Mouse (Mus musculus) neural tube, embryonic 13.5 days (tissue): ENCODE data around the gene Atg13. TPM values are rescaled to one million over a fixed set of nuclear protein-coding genes. Genes with fewer than 3 reads are reported as not detected.
"Not testable (repeated sequence)": the region's sequence is repeated elsewhere in the genome, so short reads cannot be mapped to it uniquely, and the experiment has no call there.

Experiments used
- ATAC-seq: fragments of 200-750 bp; cut with Nextera tagmentation; 2 replicates; pipeline ENCODE4 v1.8.0; 2017; ENCODE audit warnings: low read depth, mild to moderate bottlenecking, moderate TSS enrichment, moderate library complexity
- H3K27ac ChIP-seq: fragments of 300-500 bp; sonication (generic); replicated peaks from 2 replicates; pipeline ENCODE4 v1.5.1; 2015; ENCODE audit warnings: moderate library complexity, mild to moderate bottlenecking, inconsistent platforms
- H3K27me3 ChIP-seq: fragments of 300-500 bp; sonication (generic); 2 replicates; pipeline ENCODE4 v1.6.1; 2015; ENCODE audit warnings: mild to moderate bottlenecking, inconsistent platforms
- H3K36me3 ChIP-seq: fragments of 300-500 bp; sonication (generic); 2 replicates; pipeline ENCODE4 v1.6.1; 2015; ENCODE audit warnings: mild to moderate bottlenecking, inconsistent platforms
- H3K4me1 ChIP-seq: fragments of 300-500 bp; sonication (generic); replicated peaks from 2 replicates; pipeline ENCODE4 v1.6.1; 2015; ENCODE audit warnings: inconsistent platforms
- H3K4me2 ChIP-seq: fragments of 300-500 bp; sonication (generic); 2 replicates; pipeline ENCODE4 v1.6.1; 2015; ENCODE audit warnings: inconsistent platforms, mild to moderate bottlenecking, moderate library complexity
- H3K4me3 ChIP-seq: fragments of 300-500 bp; sonication (generic); 2 replicates; pipeline ENCODE4 v1.5.1; 2015; ENCODE audit warnings: mild to moderate bottlenecking, inconsistent platforms
- H3K9ac ChIP-seq: fragments of 300-500 bp; sonication (generic); 2 replicates; pipeline ENCODE4 v1.6.1; 2015; ENCODE audit warnings: moderate library complexity, mild to moderate bottlenecking, inconsistent platforms
- H3K9me3 ChIP-seq: fragments of 300-500 bp; sonication (generic); 2 replicates; pipeline ENCODE4 v1.6.1; 2016; ENCODE audit warnings: inconsistent platforms
- WGBS: fragments of 180-500 bp; shearing (Covaris S2); methylation state at CpG from one replicate; pipeline ENCODE4 v1.1.7; 2015; 5-methylcytosine and 5-hydroxymethylcytosine counted together
- polyA plus RNA-seq: library from polyadenylated mRNA; unstranded; fragments of >200 nt; fragmentation: Nextera tagmentation; extraction: Ambion mirVana; gene quantifications from 2 replicates; pipeline ENCODE4 v1.2.1, GENCODE M21; 2015

Gene Atg13
- polyA plus RNA-seq: 36.0 and 36.2 TPM in 2 replicates

GRCm38 (mm10) chr2:91710272-91711234 lies at the start of gene Atg13, which contains the start of gene Harbi1:
Gene Atg13 (minus strand): TSS chr2:91710576.
Gene Harbi1 (plus strand): TSS chr2:91710852.
- H3K4me1 ChIP-seq: peaks cover 32% of the 10 kb centered on the region
- H3K27me3 ChIP-seq: no peaks in the 10 kb centered on the region
- H3K36me3 ChIP-seq: no peaks in the 10 kb centered on the region
- WGBS: under 1% methylated on average over 66 of the region's 66 CpGs
- peak within 1 kb of the TSS; percentile 88 for H3K9ac ChIP-seq
- no peaks in the 10 kb centered on the region for H3K9me3 ChIP-seq
- peak within 1 kb of the TSS; percentile 97 for H3K4me3 ChIP-seq
- peak within 1 kb of the TSS; percentile 73 for H3K27ac ChIP-seq
- H3K4me2 ChIP-seq: peak within 1 kb of the TSS; percentile 95
- peak; percentile 99 for ATAC-seq

GRCm38 (mm10) chr2:91749811-91750261 lies 39.5 kb upstream of the Atg13 start:
- Histone ChIP-seq H3K36me3 (no peaks in the 10 kb centered on the region), H3K4me2 (no peak overlapping the region), H3K9ac (no peak overlapping the region), H3K27ac (no peak overlapping the region), H3K4me1 (peaks cover 6% of the 10 kb centered on the region; the same call in 1 of the 2 replicates), H3K27me3 (no peaks in the 10 kb centered on the region), H3K9me3 (no peaks in the 10 kb centered on the region), H3K4me3 (no peak overlapping the region)
- 75% methylated on average over 2 of the region's 2 CpGs for WGBS
- ATAC-seq: no peak

GRCm38 (mm10) chr2:91744686-91745085 lies 34.3 kb upstream of the Atg13 start:
- 92% methylated on average over 5 of the region's 5 CpGs for WGBS
- ATAC-seq: no peak
- Histone ChIP-seq H3K9me3 (no peaks in the 10 kb centered on the region), H3K27ac (no peak overlapping the region), H3K4me1 (0 out of 2 replicates have a peak, but pooled peaks cover under 1% of the 10 kb centered on the region), H3K27me3 (no peaks in the 10 kb centered on the region), H3K9ac (no peak overlapping the region), H3K36me3 (no peaks in the 10 kb centered on the region), H3K4me2 (no peak overlapping the region), H3K4me3 (no peak overlapping the region)

- Histone ChIP-seq H3K36me3 (no peaks in the 10 kb centered on the region), H3K27me3 (no peaks in the 10 kb centered on the region), H3K4me1 (no peaks in the 10 kb centered on the region), H3K4me2 (no peak overlapping the region), H3K4me3 (no peak overlapping the region), H3K9me3 (no peaks in the 10 kb centered on the region), H3K27ac (no peak overlapping the region), H3K9ac (no peak overlapping the region)
- 88% methylated on average over 1 of the region's 1 CpGs for WGBS
- no peak for ATAC-seq
These were observed 29.2 kb upstream of the Atg13 start for GRCm38 (mm10) chr2:91739586-91739985.

- ATAC-seq: no peak
- H3K27ac ChIP-seq: no peak overlapping the region
- H3K36me3 ChIP-seq: peaks cover 5% of the 10 kb centered on the region; the same call in 1 of the 2 replicates
- 94% methylated on average over 5 of the region's 5 CpGs for WGBS
- peaks cover 4% of the 10 kb centered on the region for H3K4me1 ChIP-seq
- H3K9me3 ChIP-seq: no peaks in the 10 kb centered on the region
- H3K9ac ChIP-seq: no peak overlapping the region
- no peak overlapping the region for H3K4me3 ChIP-seq
- no peak overlapping the region for H3K4me2 ChIP-seq
- no peaks in the 10 kb centered on the region for H3K27me3 ChIP-seq
These were observed 24.8 kb upstream of the Atg13 start for GRCm38 (mm10) chr2:91735221-91735620.

- Histone ChIP-seq H3K4me1 (peaks cover 4% of the 10 kb centered on the region), H3K4me2 (peak within 1 kb of the TSS; percentile 77), H3K4me3 (peak within 1 kb of the TSS; percentile 98), H3K9ac (peak within 1 kb of the TSS; percentile 98), H3K9me3 (no peaks in the 10 kb centered on the region), H3K27ac (peak within 1 kb of the TSS; percentile 94), H3K36me3 (peaks cover 5% of the 10 kb centered on the region; the same call in 1 of the 2 replicates), H3K27me3 (peaks cover 4% of the 10 kb centered on the region; the same call in 1 of the 2 replicates)
- peak; percentile 90 for ATAC-seq
- under 1% methylated on average over 66 of the region's 68 CpGs for WGBS
These were observed 19.8 kb upstream of the Atg13 start, which contains the start of gene Ambra1 for GRCm38 (mm10) chr2:91729971-91730821. Gene Ambra1 (plus strand): TSS chr2:91730134.

GRCm38 (mm10) chr2:91729571-91729970 lies 19.2 kb upstream of the Atg13 start:
- Histone ChIP-seq H3K27ac (no peak overlapping the region; the same call in 1 of the 2 replicates), H3K9ac (peak overlapping the region; percentile 98), H3K27me3 (peaks cover 4% of the 10 kb centered on the region; the same call in 1 of the 2 replicates), H3K4me3 (peak overlapping the region; percentile 98), H3K4me1 (peaks cover 4% of the 10 kb centered on the region), H3K4me2 (peak overlapping the region; percentile 77), H3K9me3 (no peaks in the 10 kb centered on the region), H3K36me3 (peaks cover 5% of the 10 kb centered on the region; the same call in 1 of the 2 replicates)
- 20% methylated on average over 4 of the region's 4 CpGs for WGBS
- peak; percentile 36 for ATAC-seq

- Histone ChIP-seq H3K9ac (no peak overlapping the region), H3K4me3 (no peak overlapping the region), H3K27me3 (peaks cover 4% of the 10 kb centered on the region; the same call in 1 of the 2 replicates), H3K36me3 (no peaks in the 10 kb centered on the region), H3K9me3 (no peaks in the 10 kb centered on the region), H3K4me2 (no peak overlapping the region), H3K4me1 (peaks cover 4% of the 10 kb centered on the region), H3K27ac (no peak overlapping the region)
- WGBS: 88% methylated on average over 3 of the region's 3 CpGs
- ATAC-seq: no peak
These were observed 16.6 kb upstream of the Atg13 start for GRCm38 (mm10) chr2:91727011-91727410.

- H3K9ac ChIP-seq, H3K4me3 ChIP-seq, H3K4me1 ChIP-seq, H3K4me2 ChIP-seq, H3K9me3 ChIP-seq, ATAC-seq, H3K27ac ChIP-seq, H3K27me3 ChIP-seq, H3K36me3 ChIP-seq: not testable (repeated sequence)
- 56% methylated on average over 4 of the region's 4 CpGs for WGBS
These were observed 15.1 kb upstream of the Atg13 start for GRCm38 (mm10) chr2:91725476-91725875.

- H3K9ac ChIP-seq: no peak overlapping the region
- ATAC-seq: no peak
- 66% methylated on average over 2 of the region's 2 CpGs for WGBS
These were observed 14.3 kb upstream of the Atg13 start for GRCm38 (mm10) chr2:91724716-91725115.

GRCm38 (mm10) chr2:91723951-91724350 lies 13.6 kb upstream of the Atg13 start:
- ATAC-seq: no peak
- Histone ChIP-seq H3K9ac (no peak overlapping the region), H3K27me3 (peaks cover 4% of the 10 kb centered on the region; the same call in 1 of the 2 replicates), H3K9me3 (no peaks in the 10 kb centered on the region), H3K4me2 (no peak overlapping the region), H3K27ac (no peak overlapping the region), H3K36me3 (peaks cover 13% of the 10 kb centered on the region), H3K4me1 (no peaks in the 10 kb centered on the region), H3K4me3 (no peak overlapping the region)

More at GRCm38 (mm10) chr2:91724716-91725115, 14.3 kb upstream of the Atg13 start:
- Histone ChIP-seq H3K36me3 (peaks cover 13% of the 10 kb centered on the region), H3K27me3 (peaks cover 4% of the 10 kb centered on the region; the same call in 1 of the 2 replicates), H3K27ac (no peak overlapping the region), H3K4me3 (no peak overlapping the region), H3K9me3 (no peaks in the 10 kb centered on the region), H3K4me2 (no peak overlapping the region), H3K4me1 (no peaks in the 10 kb centered on the region)
